Mouse (Mus musculus) lung, adult 2 months (tissue): Measurements from ENCODE around the gene P4hb.

Experiments used
- CTCF ChIP-seq: fragments of 200-500 bp; IDR thresholded peaks from 2 replicates; pipeline ENCODE4 v1.5.1; 2011; ENCODE audit warnings: mild to moderate bottlenecking, low read length, control low read depth; ENCODE audit not compliant: insufficient read depth
- POLR2A ChIP-seq: fragments of 200-500 bp; IDR thresholded peaks from 2 replicates; pipeline ENCODE4 v1.6.1; 2011; ENCODE audit warnings: low read depth, mild to moderate bottlenecking, control low read depth, low read length, borderline replicate concordance; ENCODE audit errors: extremely low read depth

GRCm38 (mm10) chr11:120613976-120614375 lies 40.9 kb upstream of the P4hb start:
- TF ChIP-seq CTCF (no peak), POLR2A (no peak)
